Mouse (Mus musculus) c-Kit-positive CD71-negative TER-119-negative erythroid progenitor cells, embryonic 14.5 days (primary cell): Measurements from ENCODE around the gene Asgr2.
"Not testable (repeated sequence)": the region's sequence is repeated elsewhere in the genome, so short reads cannot be mapped to it uniquely, and the experiment has no call there.

Source experiments
- DNase-seq: peaks from one replicate; pipeline ENCODE4 v3.0.0-alpha.2; 2013; ENCODE audit warnings: low read depth

Asgr2 gene

GRCm38 (mm10) chr11:70091986-70092783 lies at the start of gene Asgr2:
Asgr2 (plus strand) TSS chr11:70092644.
- DNase-seq, result no peak

- DNase-seq, result no peak
These were observed 48.8 kb upstream of the Asgr2 start for GRCm38 (mm10) chr11:70043665-70044064.

GRCm38 (mm10) chr11:70045435-70045834 lies 47.0 kb upstream of the Asgr2 start:
- no peak for DNase-seq

GRCm38 (mm10) chr11:70049366-70049765 lies 43.1 kb upstream of the Asgr2 start:
- DNase-seq, result no peak

- no peak for DNase-seq
These were observed 42.6 kb upstream of the Asgr2 start for GRCm38 (mm10) chr11:70049816-70050215.

- DNase-seq, result no peak
These were observed 39.3 kb upstream of the Asgr2 start for GRCm38 (mm10) chr11:70053156-70053555.

GRCm38 (mm10) chr11:70053898-70054570 lies 38.4 kb upstream of the Asgr2 start, which contains the start of gene Asgr1:
Asgr1 (plus strand) TSS chr11:70054085.
- no peak for DNase-seq

GRCm38 (mm10) chr11:70055618-70056214 lies 36.7 kb upstream of the Asgr2 start:
- peak; percentile 73 for DNase-seq

GRCm38 (mm10) chr11:70057805-70058204 lies 34.6 kb upstream of the Asgr2 start:
- DNase-seq, result no peak

- no peak for DNase-seq
These were observed 32.5 kb upstream of the Asgr2 start for GRCm38 (mm10) chr11:70059930-70060329.

- DNase-seq, result no peak
These were observed 29.4 kb upstream of the Asgr2 start for GRCm38 (mm10) chr11:70063053-70063452.

GRCm38 (mm10) chr11:70066701-70067100 lies 25.7 kb upstream of the Asgr2 start:
- DNase-seq, result no peak

- no peak for DNase-seq
These were observed 24.2 kb upstream of the Asgr2 start for GRCm38 (mm10) chr11:70068245-70068644.

- no peak for DNase-seq
These were observed 22.4 kb upstream of the Asgr2 start for GRCm38 (mm10) chr11:70070057-70070456.

GRCm38 (mm10) chr11:70070603-70071002 lies 21.8 kb upstream of the Asgr2 start:
- DNase-seq, result not testable (repeated sequence)

GRCm38 (mm10) chr11:70074379-70075071 lies 17.9 kb upstream of the Asgr2 start:
- DNase-seq, result peak; percentile 50

- DNase-seq, result no peak
These were observed 16.9 kb upstream of the Asgr2 start for GRCm38 (mm10) chr11:70075581-70075980.

GRCm38 (mm10) chr11:70077441-70077840 lies 15.0 kb upstream of the Asgr2 start:
- no peak for DNase-seq

- DNase-seq, result no peak
These were observed 13.3 kb upstream of the Asgr2 start for GRCm38 (mm10) chr11:70079175-70079574.

GRCm38 (mm10) chr11:70079928-70080327 lies 12.5 kb upstream of the Asgr2 start:
- no peak for DNase-seq

- no peak for DNase-seq
These were observed 11.4 kb upstream of the Asgr2 start for GRCm38 (mm10) chr11:70080803-70081590.
